Mouse (Mus musculus) ES-Bruce4 (cell line): ENCODE data around the gene Cdkl2. TPM values are rescaled to one million over a fixed set of nuclear protein-coding genes. Genes with fewer than 3 reads are reported as not detected.

Experiments used
- H3K27ac ChIP-seq: 2 replicates; pipeline ENCODE4 v1.5.1; 2012; ENCODE audit warnings: low read length, inconsistent platforms; ENCODE audit not compliant: insufficient read depth
- H3K27me3 ChIP-seq: 2 replicates; pipeline ENCODE4 v1.6.1; 2012; ENCODE audit warnings: mild to moderate bottlenecking, low read length, inconsistent platforms; ENCODE audit not compliant: control insufficient read depth, poor library complexity, insufficient read depth, severe bottlenecking
- H3K36me3 ChIP-seq: 2 replicates; pipeline ENCODE4 v1.6.1; 2012; ENCODE audit warnings: inconsistent platforms, mild to moderate bottlenecking, low read length, moderate library complexity; ENCODE audit not compliant: control insufficient read depth, poor library complexity, insufficient read depth, severe bottlenecking
- H3K4me1 ChIP-seq: one replicate; pipeline ENCODE4 v1.8.1; 2011; ENCODE audit warnings: low read length; ENCODE audit not compliant: control insufficient read depth, insufficient read depth
- H3K4me3 ChIP-seq: 2 replicates; pipeline ENCODE4 v1.5.1; 2011; ENCODE audit warnings: low read depth, mild to moderate bottlenecking, low read length
- H3K9ac ChIP-seq: 2 replicates; pipeline ENCODE4 v1.6.1; 2012; ENCODE audit warnings: low read depth, mild to moderate bottlenecking, inconsistent platforms; ENCODE audit not compliant: poor library complexity, severe bottlenecking
- H3K9me3 ChIP-seq: replicated peaks from 2 replicates; pipeline ENCODE4 v1.6.1; 2012; ENCODE audit warnings: mild to moderate bottlenecking, low read length, inconsistent platforms; ENCODE audit not compliant: control insufficient read depth, poor library complexity, insufficient read depth, severe bottlenecking
- CTCF ChIP-seq: IDR thresholded peaks from one replicate; pipeline ENCODE4 v1.8.1; 2011; ENCODE audit warnings: low read depth, low read length
- EP300 ChIP-seq: IDR thresholded peaks from 2 replicates; pipeline ENCODE4 v1.6.1; 2011; ENCODE audit warnings: low read depth, low read length; ENCODE audit not compliant: insufficient read depth
- POLR2A ChIP-seq: IDR thresholded peaks from one replicate; pipeline ENCODE4 v1.8.1; 2011; ENCODE audit warnings: low read length; ENCODE audit not compliant: insufficient read depth
- polyA plus RNA-seq: library from polyadenylated mRNA; stranded (reverse); fragments of >200 nt; gene quantifications from 2 replicates; pipeline ENCODE4 v1.2.4, GENCODE M21; 2011; ENCODE audit warnings: low read depth; ENCODE audit not compliant: missing spikeins, insufficient read depth, insufficient read length

Gene Cdkl2
- polyA plus RNA-seq, 1 experiment, result 5.2 TPM

DNA sequence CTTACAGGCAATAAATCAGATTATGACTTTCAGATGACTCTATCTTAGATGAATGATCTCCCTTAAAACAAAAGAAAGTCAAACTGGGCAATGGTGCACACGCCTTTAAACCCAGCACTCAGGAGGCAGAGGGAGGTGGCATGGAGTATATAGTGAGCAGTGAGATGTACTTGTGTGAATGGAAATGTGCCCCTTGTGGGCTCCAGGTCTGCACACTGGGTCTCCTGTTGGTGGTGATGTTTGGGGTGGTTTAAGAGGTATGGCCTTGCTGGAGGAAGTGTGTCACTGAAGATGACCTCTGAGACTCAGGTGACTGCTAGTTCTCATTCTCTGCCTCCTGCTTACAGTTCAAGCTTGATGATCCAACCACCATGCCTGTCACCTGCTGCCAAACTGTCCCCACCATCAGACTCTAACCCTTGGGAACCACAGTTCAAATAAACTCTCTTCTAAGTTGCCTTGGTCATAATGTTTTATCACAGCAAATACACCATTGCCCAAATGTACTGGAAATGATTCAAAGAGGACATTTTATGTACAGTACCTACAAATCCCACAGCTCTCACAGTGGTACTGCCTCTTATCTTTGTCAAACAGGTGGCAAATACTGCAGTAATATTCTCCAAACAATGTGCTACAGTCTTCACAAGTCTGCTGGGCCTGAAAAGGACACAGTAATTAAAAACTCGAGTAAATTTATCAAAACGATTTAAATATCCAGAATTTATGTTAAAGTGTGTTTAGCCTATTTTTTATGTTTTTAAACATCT, 86.5 kb downstream of the Cdkl2 start:
- H3K27ac ChIP-seq, result no peak overlapping the region
- H3K9ac ChIP-seq, result no peak overlapping the region
- no peaks in the 10 kb centered on the region for H3K27me3 ChIP-seq
- H3K4me1 ChIP-seq, result no peaks in the 10 kb centered on the region
- H3K36me3 ChIP-seq, result peaks cover 19% of the 10 kb centered on the region
- TF ChIP-seq CTCF (no peak), EP300 (no peak), POLR2A (no peak)
- H3K9me3 ChIP-seq, result no peaks in the 10 kb centered on the region
- H3K4me3 ChIP-seq, result no peak overlapping the region

Other genes with a start within 250 kb of the Cdkl2 start
- gene Rchy1, start 80.8 kb downstream of the Cdkl2 start, polyA plus RNA-seq, result 35.8 and 39.9 TPM in 2 replicates
- 0.67 TPM in 1 of 2 replicates, not detected in the other for gene Odaph, start 56.4 kb downstream of the Cdkl2 start, polyA plus RNA-seq
- 203 and 213 TPM in 2 replicates for gene G3bp2, start 39.8 kb upstream of the Cdkl2 start, polyA plus RNA-seq
- gene Uso1, start 94.1 kb upstream of the Cdkl2 start, polyA plus RNA-seq, result 66.0 and 72.8 TPM in 2 replicates
- gene U90926, start 171.5 kb upstream of the Cdkl2 start, polyA plus RNA-seq, result not detected in 2 replicates
- 3.2 and 3.9 TPM in 2 replicates for gene Ppef2, start 212.4 kb upstream of the Cdkl2 start, polyA plus RNA-seq
- gene Naaa, start 234.3 kb upstream of the Cdkl2 start, polyA plus RNA-seq, result 6.7 and 9.8 TPM in 2 replicates